Mouse (Mus musculus): ENCODE measurements around the gene Kiz. TPM values are rescaled to one million over a fixed set of nuclear protein-coding genes. Genes with fewer than 3 reads are reported as not detected.
A peak's percentile ranks its signal among the peaks of the same experiment; 100 is the strongest.

The Kiz gene
- polyA plus RNA-seq, 1 experiment from 2014 or later = 30.8 TPM

- peaks cover 8% of the 10 kb centered on the region; the same call in 1 of the 2 replicates for H3K4me1 ChIP-seq (ENCODE audit: control insufficient read depth, insufficient read depth, low read length)
- no peaks in the 10 kb centered on the region for H3K27me3 ChIP-seq (ENCODE audit: control insufficient read depth, insufficient read depth, low read length)
- 69% methylated on average over 3 of the region's 3 CpGs for whole genome bisulfite sequencing
- peak overlapping the region; percentile 99; the same call in 1 of the 2 replicates for H3K27ac ChIP-seq (ENCODE audit: low read length)
- no peaks in the 10 kb centered on the region for H3K9me3 ChIP-seq (ENCODE audit: control insufficient read depth, low read depth, low read length)
- peak overlapping the region; percentile 81; the same call in 1 of the 2 replicates for H3K9ac ChIP-seq (replicated peaks; ENCODE audit: low read depth, low read length)
- H3K4me2 ChIP-seq (replicated peaks; ENCODE audit: low read depth, low read length) = peak overlapping the region; percentile 65
- no peak for ATAC-seq (ENCODE audit: insufficient number of reproducible peaks, insufficient read depth, low FRiP score, low read depth)
- no peaks in the 10 kb centered on the region for H3K36me3 ChIP-seq (ENCODE audit: control insufficient read depth, insufficient read depth, low read length)
- peak overlapping the region; percentile 88 for H3K4me3 ChIP-seq (ENCODE audit: low read depth, low read length)
These were observed 155.9 kb downstream of the Kiz start for GRCm38 (mm10) chr2:147011474-147012140.

- Histone ChIP-seq H3K4me2 (replicated peaks; ENCODE audit: low read depth, low read length) (peak overlapping the region; percentile 65), H3K9ac (replicated peaks; ENCODE audit: low read depth, low read length) (peak overlapping the region; percentile 81), H3K36me3 (ENCODE audit: control insufficient read depth, insufficient read depth, low read length) (no peaks in the 10 kb centered on the region), H3K27me3 (ENCODE audit: control insufficient read depth, insufficient read depth, low read length) (no peaks in the 10 kb centered on the region), H3K4me1 (ENCODE audit: control insufficient read depth, insufficient read depth, low read length) (peaks cover 8% of the 10 kb centered on the region; the same call in 1 of the 2 replicates), H3K4me3 (ENCODE audit: low read depth, low read length) (peak overlapping the region; percentile 88), H3K9me3 (ENCODE audit: control insufficient read depth, low read depth, low read length) (no peaks in the 10 kb centered on the region), H3K27ac (ENCODE audit: low read length) (peak overlapping the region; percentile 99)
- peak; percentile 10; the same call in 1 of the 2 replicates for ATAC-seq (ENCODE audit: insufficient number of reproducible peaks, insufficient read depth, low FRiP score, low read depth)
- whole genome bisulfite sequencing = 27% methylated on average over 7 of the region's 7 CpGs
These were observed 156.5 kb downstream of the Kiz start for GRCm38 (mm10) chr2:147012141-147012622.

GRCm38 (mm10) chr2:147012623-147013184 lies 157.0 kb downstream of the Kiz start, which contains the start of gene Xrn2:
Gene Xrn2, plus strand, starts transcription at chr2:147012996.
- Histone ChIP-seq H3K4me2 (replicated peaks; ENCODE audit: low read depth, low read length) (peak within 1 kb of the TSS; percentile 65), H3K4me1 (ENCODE audit: control insufficient read depth, insufficient read depth, low read length) (peaks cover 8% of the 10 kb centered on the region; the same call in 1 of the 2 replicates), H3K4me3 (ENCODE audit: low read depth, low read length) (peak within 1 kb of the TSS; percentile 88), H3K9me3 (ENCODE audit: control insufficient read depth, low read depth, low read length) (no peaks in the 10 kb centered on the region), H3K9ac (replicated peaks; ENCODE audit: low read depth, low read length) (peak within 1 kb of the TSS; percentile 81), H3K36me3 (ENCODE audit: control insufficient read depth, insufficient read depth, low read length) (no peaks in the 10 kb centered on the region), H3K27me3 (ENCODE audit: control insufficient read depth, insufficient read depth, low read length) (no peaks in the 10 kb centered on the region), H3K27ac (ENCODE audit: low read length) (peak within 1 kb of the TSS; percentile 99)
- WGBS = under 1% methylated on average over 37 of the region's 37 CpGs
- peak; percentile 95 for ATAC-seq (ENCODE audit: insufficient number of reproducible peaks, insufficient read depth, low FRiP score, low read depth)

GRCm38 (mm10) chr2:147013194-147013969 lies 157.7 kb downstream of the Kiz start:
- peaks cover 8% of the 10 kb centered on the region; the same call in 1 of the 2 replicates for H3K4me1 ChIP-seq (ENCODE audit: control insufficient read depth, insufficient read depth, low read length)
- peak overlapping the region; percentile 99 for H3K27ac ChIP-seq (ENCODE audit: low read length)
- peak overlapping the region; percentile 65 for H3K4me2 ChIP-seq (replicated peaks; ENCODE audit: low read depth, low read length)
- no peaks in the 10 kb centered on the region for H3K36me3 ChIP-seq (ENCODE audit: control insufficient read depth, insufficient read depth, low read length)
- H3K4me3 ChIP-seq (ENCODE audit: low read depth, low read length) = peak overlapping the region; percentile 88
- H3K9ac ChIP-seq (replicated peaks; ENCODE audit: low read depth, low read length) = peak overlapping the region; percentile 81
- H3K9me3 ChIP-seq (ENCODE audit: control insufficient read depth, low read depth, low read length) = no peaks in the 10 kb centered on the region
- no peaks in the 10 kb centered on the region for H3K27me3 ChIP-seq (ENCODE audit: control insufficient read depth, insufficient read depth, low read length)
- peak; percentile 89 for ATAC-seq (ENCODE audit: insufficient number of reproducible peaks, insufficient read depth, low FRiP score, low read depth)
- under 1% methylated on average over 59 of the region's 59 CpGs for WGBS

- H3K4me3 ChIP-seq (ENCODE audit: low read depth, low read length) = peak overlapping the region; percentile 88
- no peaks in the 10 kb centered on the region for H3K9me3 ChIP-seq (ENCODE audit: control insufficient read depth, low read depth, low read length)
- 15% methylated on average over 15 of the region's 15 CpGs for WGBS
- H3K27ac ChIP-seq (ENCODE audit: low read length) = peak overlapping the region; percentile 99
- H3K4me1 ChIP-seq (ENCODE audit: control insufficient read depth, insufficient read depth, low read length) = peaks cover 8% of the 10 kb centered on the region; the same call in 1 of the 2 replicates
- no peak for ATAC-seq (ENCODE audit: insufficient number of reproducible peaks, insufficient read depth, low FRiP score, low read depth)
- H3K27me3 ChIP-seq (ENCODE audit: control insufficient read depth, insufficient read depth, low read length) = no peaks in the 10 kb centered on the region
- H3K4me2 ChIP-seq (replicated peaks; ENCODE audit: low read depth, low read length) = peak overlapping the region; percentile 65
- H3K36me3 ChIP-seq (ENCODE audit: control insufficient read depth, insufficient read depth, low read length) = no peaks in the 10 kb centered on the region
- peak overlapping the region; percentile 81 for H3K9ac ChIP-seq (replicated peaks; ENCODE audit: low read depth, low read length)
These were observed 158.6 kb downstream of the Kiz start for GRCm38 (mm10) chr2:147014101-147014886.

Other genes with a start within 250 kb of the Kiz start
- 92.3 and 95.3 TPM in 2 replicates for gene Xrn2, start 157.1 kb downstream of the Kiz start, polyA plus RNA-seq (2014; fragmentation: Nextera tagmentation; extraction: Ambion mirVana)
- gene Nkx2-4, start 229.6 kb downstream of the Kiz start, polyA plus RNA-seq (2014; fragmentation: Nextera tagmentation; extraction: Ambion mirVana) = not detected in 2 replicates